Mouse (Mus musculus): Measurements from ENCODE around the gene Gm45140. TPM values are rescaled to one million over a fixed set of nuclear protein-coding genes. Genes with fewer than 3 reads are reported as not detected.

The Gm45140 gene
- total RNA-seq, 1 experiment = 2.6 TPM

GRCm38 (mm10) chr6:87811675-87812338 lies 23.8 kb downstream of the Gm45140 start, which contains the start of gene Rab43:
Gene Rab43, minus strand, starts transcription at chr6:87812164.
- peaks cover 0 to 2% of the 10 kb centered on the region in 2 experiments; a peak in 1 of 4 replicates for H3K4me1 ChIP-seq (ENCODE audit: control insufficient read depth in 2 of 2, insufficient read depth in 2 of 2, low read length in 2 of 2, poor library complexity in 1 of 2)
- TF ChIP-seq HCFC1 (IDR thresholded peaks at IDR 0.05; ENCODE audit: borderline replicate concordance, insufficient read depth, low read length) (0 out of 2 replicates have a peak, but pooled peaks have one; percentile 10), ZNF384 (IDR thresholded peaks at IDR 0.05; ENCODE audit: low read depth, low read length) (no peak), ZC3H11A (IDR thresholded peaks at IDR 0.05; ENCODE audit: borderline replicate concordance, low read depth, low read length) (no peak), MAFK (IDR thresholded peaks at IDR 0.05; ENCODE audit: insufficient read depth, low read depth, low read length) (no peak), CHD2 (IDR thresholded peaks at IDR 0.05; ENCODE audit: low read depth, low read length) (no peak)
- peak; percentile 93 for DNase-seq (ENCODE audit: low read depth, low spot score)
- H3K4me3 ChIP-seq (ENCODE audit: insufficient read depth in 1 of 2, low read depth in 1 of 2, low read length in 2 of 2, poor library complexity in 1 of 2, severe bottlenecking in 1 of 2) = peak within 1 kb of the TSS; percentile 81 to 97
- no peaks in the 10 kb centered on the region for H3K9me3 ChIP-seq (ENCODE audit: control insufficient read depth, insufficient read depth, low read depth, low read length)
- H3K9ac ChIP-seq (ENCODE audit: insufficient read depth, low read depth, low read length, poor library complexity, severe bottlenecking) = peak within 1 kb of the TSS; percentile 82
- in situ Hi-C loops (cut with MboI; ENCODE audit: low sequenced_read_pairs in 2 of 2, unreplicated experiment in 2 of 2) = no loop called here
- no peak within 1 kb of the TSS for H3K27ac ChIP-seq (ENCODE audit: insufficient read depth, low read depth, low read length, poor library complexity, severe bottlenecking)
- no peaks in the 10 kb centered on the region for H3K36me3 ChIP-seq (ENCODE audit: control insufficient read depth, insufficient read depth, low read length, poor library complexity, severe bottlenecking)

DNA sequence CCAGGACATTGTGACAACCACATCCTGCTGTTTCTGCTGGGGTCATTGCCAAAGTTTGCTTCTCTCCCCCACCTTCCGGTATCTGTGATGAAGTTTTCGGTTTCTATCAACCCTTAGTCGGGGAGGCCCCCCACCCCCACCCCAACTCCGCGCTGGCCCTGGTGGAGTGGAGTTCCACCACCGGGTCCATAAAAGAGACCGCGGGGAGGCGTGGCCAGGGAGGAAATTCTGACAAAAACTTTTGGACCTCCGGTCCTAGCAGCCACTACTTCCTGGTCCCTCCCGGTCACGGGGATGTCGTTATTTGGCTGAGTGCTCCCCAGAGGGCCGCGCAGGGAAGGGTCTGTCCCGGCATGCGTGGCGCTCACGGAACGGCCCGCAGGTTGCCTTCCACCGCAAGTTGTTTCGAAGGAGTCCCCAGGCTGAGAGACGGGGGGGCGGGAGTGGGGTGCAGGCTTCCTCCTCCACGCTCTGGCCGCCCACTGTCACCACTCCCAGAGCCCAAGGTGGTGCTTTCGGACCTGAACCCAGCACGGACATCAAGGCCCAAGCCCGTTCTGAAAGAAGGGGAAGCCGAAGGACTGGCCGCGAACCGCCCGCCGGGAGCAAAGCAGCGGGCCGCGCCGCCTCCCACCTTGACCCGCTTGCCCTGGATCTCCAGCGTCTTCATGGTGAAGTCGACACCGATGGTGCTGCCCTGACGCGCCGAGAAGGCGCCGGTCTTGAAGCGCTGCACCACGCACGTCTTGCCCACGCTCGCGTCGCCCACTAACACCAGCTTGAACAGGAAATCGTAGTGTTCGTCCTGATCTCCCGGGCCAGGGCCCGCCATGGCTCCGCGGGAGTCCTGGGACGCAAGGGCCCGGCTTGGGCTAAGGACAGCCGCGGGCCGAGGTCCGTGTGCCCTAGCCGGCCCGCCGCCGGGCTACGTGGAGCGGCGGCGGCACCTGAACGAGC lies 24.6 kb downstream of the Gm45140 start:
- Histone ChIP-seq H3K9ac (ENCODE audit: insufficient read depth, low read depth, low read length, poor library complexity, severe bottlenecking) (peak overlapping the region; percentile 82), H3K9me3 (ENCODE audit: control insufficient read depth, insufficient read depth, low read depth, low read length) (no peaks in the 10 kb centered on the region), H3K4me1 (ENCODE audit: control insufficient read depth in 2 of 2, insufficient read depth in 2 of 2, low read length in 2 of 2, poor library complexity in 1 of 2) (peaks cover 0 to 2% of the 10 kb centered on the region in 2 experiments; a peak in 1 of 4 replicates), H3K4me3 (ENCODE audit: insufficient read depth in 1 of 2, low read depth in 1 of 2, low read length in 2 of 2, poor library complexity in 1 of 2, severe bottlenecking in 1 of 2) (peak overlapping the region; percentile 81 to 97), H3K36me3 (ENCODE audit: control insufficient read depth, insufficient read depth, low read length, poor library complexity, severe bottlenecking) (no peaks in the 10 kb centered on the region), H3K27ac (ENCODE audit: insufficient read depth, low read depth, low read length, poor library complexity, severe bottlenecking) (no peak overlapping the region)
- DNase-seq (ENCODE audit: low read depth, low spot score) = peak; percentile 30
- TF ChIP-seq HCFC1 (IDR thresholded peaks at IDR 0.05; ENCODE audit: borderline replicate concordance, insufficient read depth, low read length) (0 out of 2 replicates have a peak, but pooled peaks have one; percentile 10), ZC3H11A (IDR thresholded peaks at IDR 0.05; ENCODE audit: borderline replicate concordance, low read depth, low read length) (no peak)
- in situ Hi-C loops (cut with MboI; ENCODE audit: low sequenced_read_pairs in 2 of 2, unreplicated experiment in 2 of 2) = no loop called here

- Histone ChIP-seq H3K36me3 (ENCODE audit: control insufficient read depth, insufficient read depth, low read length, poor library complexity, severe bottlenecking) (no peaks in the 10 kb centered on the region), H3K4me3 (ENCODE audit: insufficient read depth in 1 of 2, low read depth in 1 of 2, low read length in 2 of 2, poor library complexity in 1 of 2, severe bottlenecking in 1 of 2) (peak overlapping the region in 1 of 2 experiments; percentile 97; a peak in 2 of 4 replicates), H3K9ac (ENCODE audit: insufficient read depth, low read depth, low read length, poor library complexity, severe bottlenecking) (no peak overlapping the region), H3K27ac (ENCODE audit: insufficient read depth, low read depth, low read length, poor library complexity, severe bottlenecking) (no peak overlapping the region), H3K9me3 (ENCODE audit: control insufficient read depth, insufficient read depth, low read depth, low read length) (no peaks in the 10 kb centered on the region), H3K4me1 (ENCODE audit: control insufficient read depth in 2 of 2, insufficient read depth in 2 of 2, low read length in 2 of 2, poor library complexity in 1 of 2) (peaks cover 0 to 2% of the 10 kb centered on the region in 2 experiments; a peak in 1 of 4 replicates)
- DNase-seq (ENCODE audit: low read depth, low spot score) = no peak
- TF ChIP-seq CHD2 (IDR thresholded peaks at IDR 0.05; ENCODE audit: low read depth, low read length) (no peak), ZC3H11A (IDR thresholded peaks at IDR 0.05; ENCODE audit: borderline replicate concordance, low read depth, low read length) (no peak), ZNF384 (IDR thresholded peaks at IDR 0.05; ENCODE audit: low read depth, low read length) (no peak), HCFC1 (IDR thresholded peaks at IDR 0.05; ENCODE audit: borderline replicate concordance, insufficient read depth, low read length) (no peak), MAFK (IDR thresholded peaks at IDR 0.05; ENCODE audit: insufficient read depth, low read depth, low read length) (no peak)
- in situ Hi-C loops (cut with MboI; ENCODE audit: low sequenced_read_pairs in 2 of 2, unreplicated experiment in 2 of 2) = no loop called here
Observed at GRCm38 (mm10) chr6:87810311-87810710, 25.3 kb downstream of the Gm45140 start.

- TF ChIP-seq HCFC1 (IDR thresholded peaks at IDR 0.05; ENCODE audit: borderline replicate concordance, insufficient read depth, low read length) (no peak), ZC3H11A (IDR thresholded peaks at IDR 0.05; ENCODE audit: borderline replicate concordance, low read depth, low read length) (no peak), CHD2 (IDR thresholded peaks at IDR 0.05; ENCODE audit: low read depth, low read length) (no peak)
- no peak overlapping the region for H3K9ac ChIP-seq (ENCODE audit: insufficient read depth, low read depth, low read length, poor library complexity, severe bottlenecking)
- in situ Hi-C loops (cut with MboI; ENCODE audit: low sequenced_read_pairs in 2 of 2, unreplicated experiment in 2 of 2) = no loop called here
- no peaks in the 10 kb centered on the region for H3K36me3 ChIP-seq (ENCODE audit: control insufficient read depth, insufficient read depth, low read length, poor library complexity, severe bottlenecking)
- H3K4me1 ChIP-seq (ENCODE audit: control insufficient read depth in 2 of 2, insufficient read depth in 2 of 2, low read length in 2 of 2, poor library complexity in 1 of 2) = peaks cover 0 to 2% of the 10 kb centered on the region in 2 experiments; a peak in 1 of 4 replicates
- no peak overlapping the region for H3K4me3 ChIP-seq (ENCODE audit: insufficient read depth in 1 of 2, low read depth in 1 of 2, low read length in 2 of 2, poor library complexity in 1 of 2, severe bottlenecking in 1 of 2)
- H3K9me3 ChIP-seq (ENCODE audit: control insufficient read depth, insufficient read depth, low read depth, low read length) = no peaks in the 10 kb centered on the region
- DNase-seq (ENCODE audit: low read depth, low spot score) = no peak
- H3K27ac ChIP-seq (ENCODE audit: insufficient read depth, low read depth, low read length, poor library complexity, severe bottlenecking) = no peak overlapping the region
Observed at GRCm38 (mm10) chr6:87809651-87810161, 25.9 kb downstream of the Gm45140 start.
